Mouse (Mus musculus) lung, adult 2 months (tissue): ENCODE data around the gene Rpe65.

Source experiments
- CTCF ChIP-seq: fragments of 200-500 bp; IDR thresholded peaks from 2 replicates; pipeline ENCODE4 v1.5.1; 2011; ENCODE audit warnings: mild to moderate bottlenecking, low read length, control low read depth; ENCODE audit not compliant: insufficient read depth
- POLR2A ChIP-seq: fragments of 200-500 bp; IDR thresholded peaks from 2 replicates; pipeline ENCODE4 v1.6.1; 2011; ENCODE audit warnings: low read depth, mild to moderate bottlenecking, control low read depth, low read length, borderline replicate concordance; ENCODE audit errors: extremely low read depth

GRCm38 (mm10) chr3:159614977-159615376, 16.0 kb downstream of the Rpe65 start:
- TF ChIP-seq POLR2A, result no peak
- no peak for TF ChIP-seq CTCF
